In the genomic region with DNA sequence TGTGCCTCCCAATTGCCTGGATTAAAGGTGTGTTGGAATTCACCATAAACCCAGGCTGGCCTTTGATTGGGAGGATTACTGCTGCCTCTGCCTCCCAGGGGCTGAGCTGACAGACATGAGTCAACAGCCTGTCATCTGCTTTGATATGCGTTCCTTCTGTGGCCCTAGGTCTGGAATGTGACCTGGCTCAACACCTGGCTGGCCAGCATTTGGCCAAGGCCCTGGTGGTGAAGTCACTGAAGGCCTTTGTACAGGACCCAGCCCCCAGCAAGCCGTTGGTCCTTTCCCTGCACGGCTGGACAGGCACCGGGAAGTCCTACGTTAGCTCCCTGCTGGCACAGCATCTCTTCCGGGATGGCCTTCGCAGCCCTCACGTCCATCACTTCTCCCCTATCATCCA, we compare ENCODE assay signal across 14 mouse cellular contexts. TPM values are rescaled to one million over a fixed set of nuclear protein-coding genes. Genes with fewer than 3 reads are reported as not detected.
A peak's percentile ranks its signal among the peaks of the same experiment; 100 is the strongest.
DNase-seq lines count a peak whose midpoint lies in the region; ATAC-seq lines count a peak whose summit lies in the region.
"Had no signal": no experiment of that assay in that cellular context is flagged by ENCODE, and none has a peak within 500 bp of the region (broad histone marks: within the 10 kb centered on the region; RNA-seq: fewer than 3 reads in every experiment).

No protein-coding gene starts in this region.

- intact Hi-C loops in heart, postnatal 25 days (cut with DNase I) = no loop called here

- no peak overlapping the region for H3K4me2 ChIP-seq in heart, embryonic 13.5 days
- no peak overlapping the region for H3K4me2 ChIP-seq in lung, embryonic 16.5 days (ENCODE audit: low read depth, low read length)
- no peak overlapping the region for H3K4me2 ChIP-seq in hindbrain, embryonic 14.5 days (replicated peaks)
- H3K4me2 ChIP-seq in neural tube, embryonic 14.5 days (ENCODE audit: low read depth, low read length) = no peak overlapping the region

- no peaks in the 10 kb centered on the region for H3K9me3 ChIP-seq in heart, embryonic 13.5 days
- H3K9me3 ChIP-seq in lung, embryonic 16.5 days (ENCODE audit: control insufficient read depth, low read length) = no peaks in the 10 kb centered on the region
- no peaks in the 10 kb centered on the region for H3K9me3 ChIP-seq in hindbrain, embryonic 14.5 days (ENCODE audit: control insufficient read depth, low read length)
- no peaks in the 10 kb centered on the region for H3K9me3 ChIP-seq in neural tube, embryonic 14.5 days (ENCODE audit: control insufficient read depth, low read length)
- H3K9me3 ChIP-seq: liver, embryonic 15.5 days had no signal

- 0 out of 2 replicates have a peak, but pooled peaks cover 4% of the 10 kb centered on the region for H3K27me3 ChIP-seq in heart, embryonic 13.5 days (replicated peaks)
- H3K27me3 ChIP-seq in lung, embryonic 16.5 days (ENCODE audit: control insufficient read depth, insufficient read depth, low read depth, low read length) = no peaks in the 10 kb centered on the region
- H3K27me3 ChIP-seq in hindbrain, embryonic 14.5 days (ENCODE audit: control insufficient read depth, insufficient read depth, low read length) = no peaks in the 10 kb centered on the region
- no peaks in the 10 kb centered on the region for H3K27me3 ChIP-seq in neural tube, embryonic 14.5 days (ENCODE audit: control insufficient read depth, insufficient read depth, low read length)
- H3K27me3 ChIP-seq: liver, embryonic 15.5 days had no signal

- ATAC-seq in heart, embryonic 13.5 days (ENCODE audit: extremely low read depth, insufficient number of reproducible peaks, low FRiP score, low TSS enrichment) = no peak
- ATAC-seq in lung, embryonic 16.5 days (ENCODE audit: low read depth) = no peak
- no peak for ATAC-seq in hindbrain, embryonic 14.5 days (ENCODE audit: low FRiP score)
- no peak for ATAC-seq in neural tube, embryonic 14.5 days (ENCODE audit: low read depth)
- ATAC-seq: CD4-positive, CD25-positive, alpha-beta regulatory T cell, adult 4 months had no signal

- no peak overlapping the region for H3K4me3 ChIP-seq in heart, embryonic 13.5 days
- H3K4me3 ChIP-seq in lung, embryonic 16.5 days (ENCODE audit: low read length) = no peak overlapping the region
- H3K4me3 ChIP-seq in hindbrain, embryonic 14.5 days (replicated peaks; ENCODE audit: low read length) = 0 out of 2 replicates have a peak overlapping the region, but pooled peaks have one; percentile 64
- no peak overlapping the region for H3K4me3 ChIP-seq in neural tube, embryonic 14.5 days (ENCODE audit: low read depth, low read length)

- peaks cover 59% of the 10 kb centered on the region for H3K36me3 ChIP-seq in heart, embryonic 13.5 days
- H3K36me3 ChIP-seq in lung, embryonic 16.5 days (ENCODE audit: control insufficient read depth, insufficient read depth, low read length) = peaks cover 12% of the 10 kb centered on the region
- peaks cover 63% of the 10 kb centered on the region for H3K36me3 ChIP-seq in hindbrain, embryonic 14.5 days (replicated peaks; ENCODE audit: control insufficient read depth, insufficient read depth)
- peaks cover 26% of the 10 kb centered on the region for H3K36me3 ChIP-seq in neural tube, embryonic 14.5 days (ENCODE audit: control insufficient read depth, insufficient read depth, low read length)

- no peak overlapping the region for H3K27ac ChIP-seq in heart, embryonic 13.5 days (replicated peaks)
- H3K27ac ChIP-seq in lung, embryonic 16.5 days (ENCODE audit: low read length) = no peak overlapping the region
- no peak overlapping the region for H3K27ac ChIP-seq in hindbrain, embryonic 14.5 days
- H3K27ac ChIP-seq in neural tube, embryonic 14.5 days (ENCODE audit: low read depth, low read length) = no peak overlapping the region
- H3K27ac ChIP-seq: liver, embryonic 15.5 days had no signal

- H3K9ac ChIP-seq in heart, embryonic 13.5 days = peak overlapping the region; percentile 52; the same call in 1 of the 2 replicates
- H3K9ac ChIP-seq in lung, embryonic 16.5 days (ENCODE audit: low read length) = 0 out of 2 replicates have a peak overlapping the region, but pooled peaks have one; percentile 2
- peak overlapping the region; percentile 87; the same call in 1 of the 2 replicates for H3K9ac ChIP-seq in hindbrain, embryonic 14.5 days
- 0 out of 2 replicates have a peak overlapping the region, but pooled peaks have one; percentile 16 for H3K9ac ChIP-seq in neural tube, embryonic 14.5 days (replicated peaks; ENCODE audit: low read depth, low read length)
- H3K9ac ChIP-seq: liver, embryonic 15.5 days had no signal

- DNase-seq in heart, postnatal 25 days (ENCODE audit: low spot score) = no peak
- no peak for DNase-seq in lung, postnatal 25 days (ENCODE audit: low spot score)
- DNase-seq in hindbrain, embryonic 14.5 days (ENCODE audit: low spot score) = no peak
- no peak for DNase-seq in retina, postnatal 1 day
- no peak for DNase-seq in urinary bladder, adult 2 months (ENCODE audit: low spot score)
- DNase-seq: adrenal gland, postnatal 10 days had no signal

- H3K4me1 ChIP-seq in heart, embryonic 13.5 days = peaks cover 17% of the 10 kb centered on the region
- peaks cover 3% of the 10 kb centered on the region; the same call in 1 of the 2 replicates for H3K4me1 ChIP-seq in lung, embryonic 16.5 days (replicated peaks; ENCODE audit: control insufficient read depth, insufficient read depth, low read length)
- H3K4me1 ChIP-seq in hindbrain, embryonic 14.5 days (replicated peaks; ENCODE audit: control insufficient read depth, insufficient read depth, low read length) = peaks cover 9% of the 10 kb centered on the region; the same call in 1 of the 2 replicates
- peaks cover 5% of the 10 kb centered on the region for H3K4me1 ChIP-seq in neural tube, embryonic 14.5 days (ENCODE audit: control insufficient read depth, insufficient read depth, low read length)

- WGBS in heart, embryonic 13.5 days = 61% methylated on average over 8 of the region's 8 CpGs
- 63% methylated on average over 8 of the region's 8 CpGs for WGBS in lung, embryonic 16.5 days
- WGBS in hindbrain, embryonic 14.5 days = 79% methylated on average over 8 of the region's 8 CpGs
- 72% methylated on average over 8 of the region's 8 CpGs for WGBS in neural tube, embryonic 14.5 days

RNA-seq across cellular contexts. Expression of a gene that starts 1.5 kb away (rescaled TPM):
- 37.0 and 40.0 TPM in 2 replicates for polyA plus RNA-seq in heart, embryonic 13.5 days (2015; fragmentation: Nextera tagmentation; extraction: Ambion mirVana)
- 1 to 10 TPM; 8.1 to 8.3 TPM for total RNA-seq in heart, postnatal 25 days (2021)
- 61.7 and 63.5 TPM in 2 replicates for polyA plus RNA-seq in lung, embryonic 16.5 days (2015; fragmentation: Nextera tagmentation; extraction: Ambion mirVana)
- polyA plus RNA-seq in hindbrain, embryonic 14.5 days (2014; fragmentation: Nextera tagmentation; extraction: Ambion mirVana) = 49.8 and 53.1 TPM in 2 replicates
- polyA plus RNA-seq in neural tube, embryonic 14.5 days (2014; fragmentation: Nextera tagmentation; extraction: Ambion mirVana) = 56.0 and 57.6 TPM in 2 replicates
- 42.9 and 53.7 TPM in 2 replicates for polyA plus RNA-seq in urinary bladder, adult 2 months (2012; rRNA removed)

RNA-seq across cellular contexts. Expression of a gene that starts 16.9 kb away (rescaled TPM):
- polyA plus RNA-seq in heart, embryonic 13.5 days (2015; fragmentation: Nextera tagmentation; extraction: Ambion mirVana) = 0.11 and 0.17 TPM in 2 replicates
- total RNA-seq in heart, postnatal 25 days (2021) = under 1 TPM; 0.10 to 0.17 TPM
- 1.2 and 2.1 TPM in 2 replicates for polyA plus RNA-seq in lung, embryonic 16.5 days (2015; fragmentation: Nextera tagmentation; extraction: Ambion mirVana)
- polyA plus RNA-seq in hindbrain, embryonic 14.5 days (2014; fragmentation: Nextera tagmentation; extraction: Ambion mirVana) = 0.52 and 0.74 TPM in 2 replicates
- 0.36 and 0.82 TPM in 2 replicates for polyA plus RNA-seq in neural tube, embryonic 14.5 days (2014; fragmentation: Nextera tagmentation; extraction: Ambion mirVana)
- polyA plus RNA-seq in urinary bladder, adult 2 months (2012; rRNA removed) = 0.80 and 0.85 TPM in 2 replicates
- total RNA-seq: hematopoietic stem cell, adult 5-6 weeks had no signal
- polyA plus RNA-seq: liver, embryonic 15.5 days had no signal

RNA-seq across cellular contexts. Expression of a gene that starts 17.1 kb away (rescaled TPM):
- polyA plus RNA-seq in heart, embryonic 13.5 days (2015; fragmentation: Nextera tagmentation; extraction: Ambion mirVana) = 3.9 and 4.4 TPM in 2 replicates
- total RNA-seq in heart, postnatal 25 days (2021) = 1 to 10 TPM; 2.6 to 4.2 TPM
- 4.1 and 4.5 TPM in 2 replicates for polyA plus RNA-seq in lung, embryonic 16.5 days (2015; fragmentation: Nextera tagmentation; extraction: Ambion mirVana)
- polyA plus RNA-seq in hindbrain, embryonic 14.5 days (2014; fragmentation: Nextera tagmentation; extraction: Ambion mirVana) = 4.3 and 5.1 TPM in 2 replicates
- polyA plus RNA-seq in neural tube, embryonic 14.5 days (2014; fragmentation: Nextera tagmentation; extraction: Ambion mirVana) = 3.7 and 4.8 TPM in 2 replicates
- polyA plus RNA-seq in urinary bladder, adult 2 months (2012; rRNA removed) = 8.6 and 10.4 TPM in 2 replicates

RNA-seq across cellular contexts. Expression of a gene that starts 17.7 kb away (rescaled TPM):
- polyA plus RNA-seq in heart, embryonic 13.5 days (2015; fragmentation: Nextera tagmentation; extraction: Ambion mirVana) = 0.18 and 0.28 TPM in 2 replicates
- not detected for total RNA-seq in heart, postnatal 25 days (2021)
- polyA plus RNA-seq in lung, embryonic 16.5 days (2015; fragmentation: Nextera tagmentation; extraction: Ambion mirVana) = 0.34 and 0.43 TPM in 2 replicates
- 3.8 and 4.5 TPM in 2 replicates for polyA plus RNA-seq in hindbrain, embryonic 14.5 days (2014; fragmentation: Nextera tagmentation; extraction: Ambion mirVana)
- 3.9 TPM in 2 replicates for polyA plus RNA-seq in neural tube, embryonic 14.5 days (2014; fragmentation: Nextera tagmentation; extraction: Ambion mirVana)
- polyA plus RNA-seq in urinary bladder, adult 2 months (2012; rRNA removed) = not detected in 2 replicates
- total RNA-seq: hematopoietic stem cell, adult 5-6 weeks; megakaryocyte-erythroid progenitor cell, adult 5-6 weeks had no signal
- polyA plus RNA-seq: gonadal fat pad, adult 2 months; liver, embryonic 15.5 days had no signal

RNA-seq across cellular contexts. Expression of a gene that starts 25.7 kb away (rescaled TPM):
- polyA plus RNA-seq in heart, embryonic 13.5 days (2015; fragmentation: Nextera tagmentation; extraction: Ambion mirVana) = 0.20 and 0.45 TPM in 2 replicates
- not detected for total RNA-seq in heart, postnatal 25 days (2021)
- 2.1 and 2.4 TPM in 2 replicates for polyA plus RNA-seq in lung, embryonic 16.5 days (2015; fragmentation: Nextera tagmentation; extraction: Ambion mirVana)
- 0.42 and 1.2 TPM in 2 replicates for polyA plus RNA-seq in hindbrain, embryonic 14.5 days (2014; fragmentation: Nextera tagmentation; extraction: Ambion mirVana)
- polyA plus RNA-seq in neural tube, embryonic 14.5 days (2014; fragmentation: Nextera tagmentation; extraction: Ambion mirVana) = 0.48 TPM in 2 replicates
- polyA plus RNA-seq in urinary bladder, adult 2 months (2012; rRNA removed) = 0.29 and 0.41 TPM in 2 replicates
- total RNA-seq: adrenal gland, postnatal 10 days; hematopoietic stem cell, adult 5-6 weeks; megakaryocyte-erythroid progenitor cell, adult 5-6 weeks had no signal
- polyA plus RNA-seq: liver, embryonic 15.5 days had no signal

Comparison
In these comparisons a context has a peak if more than half of its experiments do, and no peak if none do; other contexts are left out.
1. H3K9ac ChIP-seq: peak in every context shown above with its lines; median percentile 87 in hindbrain, embryonic 14.5 days; 52 in heart, embryonic 13.5 days; 16 in neural tube, embryonic 14.5 days; 2 in lung, embryonic 16.5 days.